Mouse (Mus musculus): ENCODE results near the gene Crisp2. TPM values are rescaled to one million over a fixed set of nuclear protein-coding genes. Genes with fewer than 3 reads are reported as not detected.

Crisp2 gene
- total RNA-seq, 2 experiments from 2014 or later = not detected

DNA sequence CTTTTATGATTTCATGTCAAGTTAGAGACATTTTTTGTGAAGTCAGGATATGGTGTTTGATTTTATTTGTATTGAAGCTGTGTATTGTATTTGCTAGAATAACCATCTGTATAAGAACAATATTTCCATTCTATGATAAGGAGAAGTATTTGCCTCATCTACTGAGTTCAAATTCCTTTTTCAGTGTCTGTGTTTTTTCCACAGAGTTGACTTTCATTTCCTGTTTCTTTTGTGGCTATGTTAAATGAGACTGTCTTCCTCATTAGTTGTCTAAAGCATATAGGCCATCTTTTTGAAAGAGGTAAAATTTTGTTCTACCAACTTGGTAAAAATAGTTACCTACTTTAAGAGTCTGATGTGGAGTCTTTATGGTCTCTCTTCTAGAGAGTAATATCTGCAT is 90.5 kb downstream of the Crisp2 start:
- DNase-seq = no peak

Other genes starting within 250 kb of the Crisp2 start
- gene Esp6, start 245.5 kb downstream of the Crisp2 start, total RNA-seq (2021) = not detected
- gene Esp4, start 208.4 kb downstream of the Crisp2 start, total RNA-seq (2021) = not detected
- gene Esp3, start 174.9 kb downstream of the Crisp2 start, total RNA-seq (2021) = not detected
- not detected for gene Esp1, start 79.9 kb downstream of the Crisp2 start, total RNA-seq (2021)
- 1 to 10 TPM; 1.8 to 3.1 TPM for gene Rhag, start 4.1 kb upstream of the Crisp2 start, total RNA-seq (2021)
- gene 9130008F23Rik, start 73.6 kb upstream of the Crisp2 start, total RNA-seq (2021) = 1 to 10 TPM; 1.6 to 1.7 TPM
- not detected for gene Glyatl3, start 107.3 kb upstream of the Crisp2 start, total RNA-seq (2021)
- gene Mut, start 127.7 kb upstream of the Crisp2 start, total RNA-seq (2021) = 100 to 1,000 TPM; 132 to 140 TPM
- gene Cenpq, start 128.0 kb upstream of the Crisp2 start, total RNA-seq (2021) = 1 to 10 TPM; 7.8 to 7.9 TPM

Data from adrenal gland, postnatal 10 days (tissue).